Mouse (Mus musculus) midbrain, embryonic 15.5 days (tissue): Measurements from ENCODE around the gene Eml1. TPM values are rescaled to one million over a fixed set of nuclear protein-coding genes. Genes with fewer than 3 reads are reported as not detected.

Experiments used
- ATAC-seq: fragments of 200-750 bp; cut with Nextera tagmentation; replicated peaks from 2 replicates; pipeline ENCODE4 v1.8.0; 2017; ENCODE audit warnings: moderate TSS enrichment
- H3K27ac ChIP-seq: fragments of 300-500 bp; sonication (generic); 2 replicates; pipeline ENCODE4 v1.5.1; 2015; ENCODE audit warnings: mild to moderate bottlenecking, inconsistent platforms
- H3K27me3 ChIP-seq: fragments of 300-500 bp; sonication (generic); replicated peaks from 2 replicates; pipeline ENCODE4 v1.6.1; 2015; ENCODE audit warnings: inconsistent platforms
- H3K36me3 ChIP-seq: fragments of 300-500 bp; sonication (generic); replicated peaks from 2 replicates; pipeline ENCODE4 v1.6.1; 2015; ENCODE audit warnings: inconsistent platforms
- H3K4me1 ChIP-seq: fragments of 300-500 bp; sonication (generic); 2 replicates; pipeline ENCODE4 v1.6.1; 2015; ENCODE audit warnings: inconsistent platforms
- H3K4me2 ChIP-seq: fragments of 300-500 bp; sonication (generic); 2 replicates; pipeline ENCODE4 v1.6.1; 2015; ENCODE audit warnings: inconsistent platforms, mild to moderate bottlenecking, moderate library complexity
- H3K4me3 ChIP-seq: fragments of 300-500 bp; sonication (generic); 2 replicates; pipeline ENCODE4 v1.5.1; 2015; ENCODE audit warnings: mild to moderate bottlenecking, inconsistent platforms
- H3K9ac ChIP-seq: fragments of 300-500 bp; sonication (generic); 2 replicates; pipeline ENCODE4 v1.6.1; 2015; ENCODE audit warnings: mild to moderate bottlenecking, inconsistent platforms
- H3K9me3 ChIP-seq: fragments of 300-500 bp; sonication (generic); 2 replicates; pipeline ENCODE4 v1.6.1; 2016; ENCODE audit warnings: inconsistent platforms
- WGBS: fragments of 180-500 bp; shearing (Covaris S2); methylation state at CpG from one replicate; pipeline ENCODE4 v1.1.7; 2015; ENCODE audit warnings: mixed read lengths; 5-methylcytosine and 5-hydroxymethylcytosine counted together
- polyA plus RNA-seq: library from polyadenylated mRNA; unstranded; fragments of >200 nt; fragmentation: Nextera tagmentation; extraction: Ambion mirVana; gene quantifications from 2 replicates; pipeline ENCODE4 v1.2.1, GENCODE M21; 2015

Eml1 gene
- polyA plus RNA-seq, 1 experiment from 2014 or later: 52.9 TPM

DNA sequence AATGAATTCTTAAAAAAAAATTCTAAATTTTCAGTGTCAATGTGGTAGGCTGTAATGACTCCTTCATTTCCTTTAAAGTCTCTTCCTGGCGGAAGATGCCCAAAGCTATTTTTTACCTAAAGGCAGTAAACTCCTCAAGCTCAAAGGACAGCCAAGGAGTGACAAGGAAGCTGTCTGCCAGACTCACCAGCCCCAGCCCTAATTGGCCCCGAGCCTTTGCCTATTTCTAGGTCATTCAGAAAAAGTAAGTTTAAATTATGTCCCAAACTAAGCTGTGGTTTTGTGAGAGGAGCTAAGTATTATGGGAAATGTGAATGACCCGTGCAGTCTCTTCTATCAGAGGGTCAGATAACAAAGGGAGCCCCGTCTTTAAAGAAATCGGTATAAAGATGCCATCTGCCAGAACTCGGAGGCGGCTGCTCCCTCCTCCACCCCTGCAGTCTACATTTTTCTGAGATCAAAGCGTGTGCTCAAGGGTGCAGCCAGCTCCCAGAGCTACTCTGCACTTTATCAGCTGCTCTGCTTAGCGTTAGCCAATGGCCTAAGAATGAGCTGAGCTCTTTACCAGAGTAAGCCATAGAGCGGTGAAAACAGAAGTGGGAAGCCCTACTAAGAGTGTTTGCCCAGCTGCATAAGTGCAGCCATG is 175.9 kb downstream of the Eml1 start:
- no peak overlapping the region for H3K4me2 ChIP-seq
- H3K9ac ChIP-seq: no peak overlapping the region
- H3K36me3 ChIP-seq: no peaks in the 10 kb centered on the region
- ATAC-seq: peak; percentile 75
- no peak overlapping the region for H3K4me3 ChIP-seq
- no peaks in the 10 kb centered on the region for H3K27me3 ChIP-seq
- H3K9me3 ChIP-seq: no peaks in the 10 kb centered on the region
- H3K4me1 ChIP-seq: peaks cover 12% of the 10 kb centered on the region
- WGBS: 6% methylated on average over 10 of the region's 10 CpGs
- H3K27ac ChIP-seq: peak overlapping the region; percentile 62

DNA sequence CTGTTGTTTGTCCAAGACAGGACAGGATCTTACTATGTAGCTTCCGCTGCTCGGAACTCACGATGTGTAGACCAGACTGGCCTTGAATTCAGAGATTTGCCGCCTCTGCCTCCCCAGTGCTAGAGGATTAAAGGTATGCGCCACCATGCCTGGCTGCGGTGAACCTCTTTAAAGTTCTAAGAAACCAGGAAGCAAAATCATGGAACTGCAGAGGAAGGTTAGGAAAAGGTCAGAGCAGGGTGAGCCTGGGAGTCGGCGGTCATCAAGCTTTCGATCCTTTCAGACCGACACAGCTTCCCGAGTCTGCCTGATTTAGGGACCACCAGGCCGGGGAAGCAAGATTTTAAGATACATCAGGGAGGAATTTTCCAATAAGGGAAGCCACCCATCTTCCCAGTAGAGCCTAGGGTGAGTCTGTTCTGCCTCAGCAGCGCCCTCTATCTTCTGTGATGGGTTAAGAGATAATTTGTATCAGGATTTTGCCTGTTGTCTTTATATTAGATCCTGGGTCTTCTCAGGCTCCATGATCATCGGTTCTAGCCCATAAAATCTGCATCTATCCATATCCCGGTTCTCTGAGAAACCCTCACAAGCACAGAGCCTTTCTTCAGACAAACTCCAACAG is 176.6 kb downstream of the Eml1 start:
- no peak for ATAC-seq
- no peaks in the 10 kb centered on the region for H3K27me3 ChIP-seq
- WGBS: 55% methylated on average over 15 of the region's 15 CpGs
- H3K4me2 ChIP-seq: no peak overlapping the region
- H3K4me1 ChIP-seq: peaks cover 13% of the 10 kb centered on the region
- no peaks in the 10 kb centered on the region for H3K9me3 ChIP-seq
- H3K4me3 ChIP-seq: no peak overlapping the region
- H3K9ac ChIP-seq: no peak overlapping the region
- H3K27ac ChIP-seq: peak overlapping the region; percentile 62
- H3K36me3 ChIP-seq: no peaks in the 10 kb centered on the region

DNA sequence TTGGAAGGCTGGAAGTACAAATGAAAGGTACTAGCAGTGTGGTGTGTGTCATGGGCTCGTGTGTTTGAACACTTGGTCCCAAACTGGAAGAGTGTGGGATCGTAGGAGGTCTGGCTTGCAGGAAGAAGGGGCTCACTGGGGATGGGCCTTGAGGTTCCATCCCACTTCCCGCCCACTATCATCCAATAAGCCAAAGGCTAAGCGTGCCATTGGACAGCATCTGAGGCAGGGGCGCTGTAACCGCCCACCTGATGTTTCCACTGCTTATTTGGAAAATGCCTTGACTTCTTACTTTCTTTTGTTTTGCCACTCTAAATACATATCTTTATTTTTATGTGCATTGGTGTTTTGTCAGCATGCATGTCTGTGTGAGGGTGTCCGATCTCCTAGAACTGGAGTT is 181.0 kb downstream of the Eml1 start:
- H3K9ac ChIP-seq: no peak overlapping the region
- H3K4me3 ChIP-seq: no peak overlapping the region
- peaks cover 28% of the 10 kb centered on the region for H3K4me1 ChIP-seq
- WGBS: 85% methylated on average over 7 of the region's 7 CpGs
- H3K27ac ChIP-seq: no peak overlapping the region
- H3K9me3 ChIP-seq: no peaks in the 10 kb centered on the region
- ATAC-seq: no peak
- H3K27me3 ChIP-seq: no peaks in the 10 kb centered on the region
- H3K4me2 ChIP-seq: no peak overlapping the region
- H3K36me3 ChIP-seq: no peaks in the 10 kb centered on the region

DNA sequence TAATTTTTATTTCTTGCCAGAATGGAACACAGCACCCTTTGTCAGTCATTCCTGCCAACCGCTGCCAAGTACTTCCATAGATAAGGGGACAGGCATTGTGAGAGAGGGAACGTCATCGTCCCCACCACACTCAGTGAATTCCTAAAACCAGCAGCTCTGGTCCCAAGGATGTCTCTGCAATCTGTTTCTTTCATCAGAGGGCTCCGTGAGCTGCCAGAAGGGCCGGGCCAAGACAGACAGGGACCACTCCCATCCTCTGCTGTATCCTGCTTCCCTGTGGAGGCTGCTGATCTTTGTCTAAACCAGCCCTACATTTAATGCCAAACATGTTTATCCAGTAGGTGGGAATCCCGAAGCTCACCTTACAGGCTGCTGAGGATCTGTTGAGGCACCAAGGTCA is 182.3 kb downstream of the Eml1 start:
- ATAC-seq: no peak
- Histone ChIP-seq H3K27ac (no peak overlapping the region), H3K4me1 (peaks cover 31% of the 10 kb centered on the region), H3K4me3 (no peak overlapping the region), H3K4me2 (no peak overlapping the region), H3K36me3 (no peaks in the 10 kb centered on the region), H3K9ac (no peak overlapping the region), H3K27me3 (no peaks in the 10 kb centered on the region), H3K9me3 (no peaks in the 10 kb centered on the region)
- 46% methylated on average over 6 of the region's 6 CpGs for WGBS

- H3K4me1 ChIP-seq: peaks cover 43% of the 10 kb centered on the region
- H3K4me3 ChIP-seq: peak within 1 kb of the TSS; percentile 92
- peak within 1 kb of the TSS; percentile 71 for H3K4me2 ChIP-seq
- H3K9ac ChIP-seq: peak within 1 kb of the TSS; percentile 99
- no peaks in the 10 kb centered on the region for H3K27me3 ChIP-seq
- peak; percentile 88 for ATAC-seq
- no peaks in the 10 kb centered on the region for H3K9me3 ChIP-seq
- peak within 1 kb of the TSS; percentile 97 for H3K27ac ChIP-seq
- WGBS: 1% methylated on average over 41 of the region's 50 CpGs
- H3K36me3 ChIP-seq: no peaks in the 10 kb centered on the region
Measured at GRCm38 (mm10) chr12:108554120-108554841, 183.5 kb downstream of the Eml1 start, which contains the start of gene Evl. TSS of gene Evl (plus strand) at chr12:108554720.

- ATAC-seq: peak; percentile 68
- under 1% methylated on average over 90 of the region's 100 CpGs for WGBS
- H3K9ac ChIP-seq: peak overlapping the region; percentile 99
- H3K27ac ChIP-seq: peak overlapping the region; percentile 97
- H3K36me3 ChIP-seq: no peaks in the 10 kb centered on the region
- no peaks in the 10 kb centered on the region for H3K27me3 ChIP-seq
- H3K4me1 ChIP-seq: peaks cover 48% of the 10 kb centered on the region
- H3K9me3 ChIP-seq: no peaks in the 10 kb centered on the region
- peak overlapping the region; percentile 71 for H3K4me2 ChIP-seq
- peak overlapping the region; percentile 92 for H3K4me3 ChIP-seq
Measured at GRCm38 (mm10) chr12:108554861-108555556, 184.3 kb downstream of the Eml1 start.

- Histone ChIP-seq H3K9ac (no peak overlapping the region), H3K4me3 (0 out of 2 replicates have a peak overlapping the region, but pooled peaks have one; percentile 7), H3K9me3 (no peaks in the 10 kb centered on the region), H3K27ac (no peak overlapping the region), H3K27me3 (no peaks in the 10 kb centered on the region), H3K4me2 (peak overlapping the region; percentile 71), H3K4me1 (peaks cover 57% of the 10 kb centered on the region), H3K36me3 (no peaks in the 10 kb centered on the region)
- ATAC-seq: no peak
Measured at GRCm38 (mm10) chr12:108558194-108558593, 187.4 kb downstream of the Eml1 start.

DNA sequence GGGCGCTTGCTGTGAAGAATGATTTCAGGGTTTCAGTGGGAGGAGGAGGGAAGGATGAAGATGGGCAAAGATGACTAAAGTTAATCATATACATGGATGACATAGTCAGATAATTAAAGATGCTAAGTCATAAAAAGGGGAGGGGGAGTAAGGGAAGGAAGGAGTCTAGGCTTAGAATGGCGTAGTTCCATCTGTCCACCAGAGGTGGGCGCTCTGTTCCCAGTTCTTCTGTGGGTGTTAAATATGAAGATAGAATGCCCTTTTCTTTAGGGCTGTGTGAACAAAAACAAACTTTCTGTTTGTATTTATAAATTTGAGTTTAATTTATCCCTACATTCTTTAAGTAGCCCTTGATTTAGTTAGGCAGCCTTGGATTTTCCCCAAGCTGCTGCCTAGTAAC is 192.5 kb downstream of the Eml1 start:
- no peaks in the 10 kb centered on the region for H3K27me3 ChIP-seq
- ATAC-seq: no peak
- no peak overlapping the region for H3K4me2 ChIP-seq
- no peak overlapping the region for H3K9ac ChIP-seq
- H3K4me1 ChIP-seq: peaks cover 57% of the 10 kb centered on the region
- H3K36me3 ChIP-seq: no peaks in the 10 kb centered on the region
- no peak overlapping the region for H3K27ac ChIP-seq
- no peak overlapping the region for H3K4me3 ChIP-seq
- 80% methylated on average over 3 of the region's 3 CpGs for WGBS
- no peaks in the 10 kb centered on the region for H3K9me3 ChIP-seq

DNA sequence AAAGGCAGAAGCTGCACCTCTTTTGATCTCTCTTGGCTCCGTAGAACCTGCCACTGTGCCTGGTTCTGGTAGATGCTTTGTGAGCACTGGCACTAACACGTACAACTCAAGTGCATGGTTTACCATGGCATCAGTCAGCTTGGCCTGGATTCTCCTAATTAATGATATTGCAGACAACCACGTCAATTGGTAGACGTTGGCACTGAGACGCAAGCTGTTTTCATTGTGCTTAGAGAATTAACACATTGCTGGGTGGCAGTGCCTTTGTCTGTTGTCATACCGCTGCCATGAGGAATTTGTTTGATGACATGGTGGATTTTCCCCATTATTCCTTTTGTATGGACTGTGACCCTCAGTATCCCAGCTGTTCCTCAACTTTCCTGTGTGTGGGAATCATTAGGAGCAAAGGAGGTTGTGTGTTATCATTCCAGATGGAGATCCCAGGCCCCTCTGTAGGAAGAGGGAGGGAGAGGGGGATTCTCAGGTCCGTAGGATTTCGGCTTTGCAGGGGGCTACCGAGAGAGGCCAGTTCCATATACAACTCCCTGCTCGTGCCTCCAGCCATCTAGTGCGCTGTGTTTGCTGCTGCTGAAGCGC is 194.3 kb downstream of the Eml1 start:
- Histone ChIP-seq H3K36me3 (no peaks in the 10 kb centered on the region), H3K27me3 (no peaks in the 10 kb centered on the region), H3K4me3 (no peak overlapping the region), H3K4me1 (peaks cover 42% of the 10 kb centered on the region), H3K27ac (peak overlapping the region; percentile 60), H3K9me3 (no peaks in the 10 kb centered on the region), H3K9ac (no peak overlapping the region), H3K4me2 (peak overlapping the region; percentile 8)
- ATAC-seq: peak; percentile 60
- WGBS: 9% methylated on average over 12 of the region's 12 CpGs

GRCm38 (mm10) chr12:108579156-108579871 is 208.6 kb downstream of the Eml1 start:
- no peaks in the 10 kb centered on the region for H3K27me3 ChIP-seq
- ATAC-seq: no peak
- 78% methylated on average over 7 of the region's 7 CpGs for WGBS

GRCm38 (mm10) chr12:108583775-108584174 is 213.0 kb downstream of the Eml1 start:
- 0 out of 2 replicates have a peak, but pooled peaks cover 5% of the 10 kb centered on the region for H3K4me1 ChIP-seq
- no peak overlapping the region for H3K9ac ChIP-seq
- H3K27ac ChIP-seq: no peak overlapping the region
- no peaks in the 10 kb centered on the region for H3K27me3 ChIP-seq
- no peaks in the 10 kb centered on the region for H3K9me3 ChIP-seq
- H3K36me3 ChIP-seq: peaks cover 7% of the 10 kb centered on the region; the same call in 1 of the 2 replicates
- 79% methylated on average over 1 of the region's 1 CpGs for WGBS
- no peak for ATAC-seq
- H3K4me2 ChIP-seq: no peak overlapping the region
- no peak overlapping the region for H3K4me3 ChIP-seq

More at GRCm38 (mm10) chr12:108579156-108579871, 208.6 kb downstream of the Eml1 start:
- Histone ChIP-seq H3K9me3 (no peaks in the 10 kb centered on the region), H3K36me3 (peaks cover 3% of the 10 kb centered on the region), H3K27ac (no peak overlapping the region), H3K4me2 (no peak overlapping the region), H3K4me1 (0 out of 2 replicates have a peak, but pooled peaks cover 5% of the 10 kb centered on the region), H3K9ac (no peak overlapping the region), H3K4me3 (no peak overlapping the region)
